ENCODE assay signal across 11 mouse cellular contexts in the genomic region with DNA sequence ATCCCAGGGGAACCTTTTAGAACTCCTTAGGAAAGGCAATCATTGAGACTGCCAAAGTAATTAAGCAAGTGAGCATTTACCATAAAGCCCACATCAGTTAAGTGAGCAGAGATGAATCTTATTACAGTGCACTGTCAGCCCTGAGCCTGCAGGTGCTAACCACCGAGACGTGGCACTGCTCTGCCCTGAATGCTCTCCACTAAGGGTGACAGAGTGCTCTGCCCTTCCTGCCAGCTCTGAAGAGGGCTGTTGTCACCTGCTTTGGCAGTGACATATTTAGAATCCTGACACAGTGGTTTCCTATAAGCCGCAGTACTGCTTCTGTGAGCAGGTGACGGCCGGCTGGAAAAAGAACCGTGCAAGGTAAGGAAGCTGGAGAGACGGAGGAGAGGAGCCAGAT. TPM values are rescaled to one million over a fixed set of nuclear protein-coding genes. Genes with fewer than 3 reads are reported as not detected.
DNase-seq lines count a peak whose midpoint lies in the region; ATAC-seq lines count a peak whose summit lies in the region.
"Had no signal": no experiment of that assay in that cellular context is flagged by ENCODE, and none has a peak within 500 bp of the region (broad histone marks: within the 10 kb centered on the region; RNA-seq: fewer than 3 reads in every experiment).

No protein-coding gene starts in this region.

- no peak overlapping the region for H3K4me2 ChIP-seq in hindbrain, embryonic 14.5 days (replicated peaks)
- H3K4me2 ChIP-seq in hindbrain, embryonic 12.5 days (replicated peaks), result no peak overlapping the region
- H3K4me2 ChIP-seq: liver, embryonic 15.5 days had no signal

- H3K4me1 ChIP-seq in hindbrain, embryonic 14.5 days (replicated peaks; ENCODE audit: control insufficient read depth, insufficient read depth, low read length), result no peaks in the 10 kb centered on the region
- H3K4me1 ChIP-seq in hindbrain, embryonic 12.5 days, result no peaks in the 10 kb centered on the region
- H3K4me1 ChIP-seq in heart, embryonic 10.5 days, result peaks cover 17% of the 10 kb centered on the region
- H3K4me1 ChIP-seq: liver, embryonic 15.5 days had no signal

- no peak overlapping the region for H3K4me3 ChIP-seq in hindbrain, embryonic 14.5 days (replicated peaks; ENCODE audit: low read length)
- no peak overlapping the region for H3K4me3 ChIP-seq in hindbrain, embryonic 12.5 days
- H3K4me3 ChIP-seq in heart, embryonic 10.5 days, result no peak overlapping the region
- H3K4me3 ChIP-seq: liver, embryonic 15.5 days; myocyte had no signal

- intact Hi-C loops in heart, postnatal 36 days (cut with DNase I), result loop anchor here (2.0 kb wide), 1 partner anchor 48 kb away; no protein-coding TSS in a partner anchor

- 0 out of 2 replicates have a peak overlapping the region, but pooled peaks have one; percentile 14 for H3K27ac ChIP-seq in hindbrain, embryonic 14.5 days
- H3K27ac ChIP-seq in hindbrain, embryonic 12.5 days, result no peak overlapping the region
- H3K27ac ChIP-seq in heart, embryonic 10.5 days, result 0 out of 2 replicates have a peak overlapping the region, but pooled peaks have one; percentile 25
- H3K27ac ChIP-seq: liver, embryonic 15.5 days had no signal

- ATAC-seq in hindbrain, embryonic 14.5 days (ENCODE audit: low FRiP score), result no peak
- no peak for ATAC-seq in hindbrain, embryonic 12.5 days (ENCODE audit: low FRiP score)

- H3K36me3 ChIP-seq in hindbrain, embryonic 14.5 days (replicated peaks; ENCODE audit: control insufficient read depth, insufficient read depth), result no peaks in the 10 kb centered on the region
- no peaks in the 10 kb centered on the region for H3K36me3 ChIP-seq in hindbrain, embryonic 12.5 days
- H3K36me3 ChIP-seq in heart, embryonic 10.5 days, result no peaks in the 10 kb centered on the region
- H3K36me3 ChIP-seq: liver, embryonic 15.5 days had no signal

- no peaks in the 10 kb centered on the region for H3K9me3 ChIP-seq in hindbrain, embryonic 14.5 days (ENCODE audit: control insufficient read depth, low read length)
- H3K9me3 ChIP-seq in hindbrain, embryonic 12.5 days (replicated peaks), result no peaks in the 10 kb centered on the region
- no peaks in the 10 kb centered on the region for H3K9me3 ChIP-seq in heart, embryonic 10.5 days
- H3K9me3 ChIP-seq: liver, embryonic 15.5 days had no signal

- no peak overlapping the region for H3K9ac ChIP-seq in hindbrain, embryonic 14.5 days
- no peak overlapping the region for H3K9ac ChIP-seq in hindbrain, embryonic 12.5 days
- H3K9ac ChIP-seq: liver, embryonic 15.5 days had no signal

- H3K27me3 ChIP-seq in hindbrain, embryonic 14.5 days (ENCODE audit: control insufficient read depth, insufficient read depth, low read length), result no peaks in the 10 kb centered on the region
- H3K27me3 ChIP-seq in hindbrain, embryonic 12.5 days, result no peaks in the 10 kb centered on the region
- H3K27me3 ChIP-seq in heart, embryonic 10.5 days (ENCODE audit: insufficient read depth, poor library complexity, severe bottlenecking), result no peaks in the 10 kb centered on the region
- H3K27me3 ChIP-seq: liver, embryonic 15.5 days had no signal

- WGBS in hindbrain, embryonic 14.5 days, result 63% methylated on average over 7 of the region's 7 CpGs
- 75% methylated on average over 7 of the region's 7 CpGs for WGBS in hindbrain, embryonic 12.5 days
- 57% methylated on average over 7 of the region's 7 CpGs for WGBS in heart, embryonic 10.5 days

- no peak for DNase-seq in hindbrain, embryonic 14.5 days (ENCODE audit: low spot score)
- no peak for DNase-seq in heart, embryonic 10.5 days (ENCODE audit: low spot score)
- DNase-seq in heart, postnatal 36 days, result peak; percentile 47 to 56
- peak; percentile 68 for DNase-seq in thymus, postnatal 25 days
- DNase-seq in embryo, embryonic 9.5 days (ENCODE audit: extremely low spot score), result no peak
- DNase-seq in right cerebral cortex, postnatal 10 days (ENCODE audit: low spot score in 2 of 2), result no peak
- DNase-seq: adrenal gland, postnatal 25 days; right cerebral cortex, postnatal 25 days had no signal

RNA-seq across cellular contexts. Expression of a gene that starts 38.7 kb away (rescaled TPM):
- 14.1 and 17.6 TPM in 2 replicates for polyA plus RNA-seq in hindbrain, embryonic 14.5 days (2014; fragmentation: Nextera tagmentation; extraction: Ambion mirVana)
- 3.0 and 3.7 TPM in 2 replicates for polyA plus RNA-seq in hindbrain, embryonic 12.5 days (2016; fragmentation: Nextera tagmentation; extraction: Ambion mirVana)
- 0.35 and 0.53 TPM in 2 replicates for polyA plus RNA-seq in heart, embryonic 10.5 days (2016; fragmentation: Nextera tagmentation; extraction: Ambion mirVana)
- 100 to 1,000 TPM; 204 to 236 TPM for total RNA-seq in heart, postnatal 36 days (2021)

Comparison
In these comparisons a context has a peak if more than half of its experiments do, and no peak if none do; other contexts are left out.
1. DNase-seq: peak in heart, postnatal 36 days (2 of 2) and thymus, postnatal 25 days (single experiment); none in hindbrain, embryonic 14.5 days (single experiment), heart, embryonic 10.5 days (single experiment), embryo, embryonic 9.5 days (single experiment) and right cerebral cortex, postnatal 10 days (0 of 2).